Mouse (Mus musculus) heart, postnatal 0 days (tissue): ENCODE data around the gene Tex33.

Experiments used
- CTCF ChIP-seq: IDR thresholded peaks from 2 replicates; pipeline ENCODE4 v1.5.1; 2016; ENCODE audit warnings: antibody characterized with exemption, control low read depth, low read depth
- EP300 ChIP-seq: IDR thresholded peaks from 2 replicates; pipeline ENCODE4 v1.6.1; 2016; ENCODE audit warnings: antibody characterized with exemption, low read depth

DNA sequence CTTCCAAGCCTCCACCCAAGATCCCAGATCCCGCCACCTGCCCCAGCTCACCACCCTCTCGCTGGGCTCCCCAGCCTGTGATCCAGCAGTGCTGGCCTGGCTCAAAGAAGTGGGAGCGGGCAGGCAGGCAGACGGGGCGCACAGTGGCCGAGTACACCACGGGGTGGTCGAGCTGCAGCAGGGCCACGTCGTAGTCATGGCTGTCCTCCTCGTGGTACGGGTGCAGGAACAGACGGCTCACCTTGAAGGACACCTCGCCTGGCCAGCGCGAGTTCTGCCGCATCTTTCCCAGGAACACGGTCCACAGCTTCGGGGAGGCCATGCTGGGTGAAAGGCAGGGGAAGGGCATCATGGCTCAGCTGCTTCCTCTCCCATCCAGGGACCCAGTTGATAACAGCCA is 46.5 kb upstream of the Tex33 start:
- TF ChIP-seq CTCF: no peak
- TF ChIP-seq EP300: no peak
